Mouse (Mus musculus) layer of hippocampus, adult 11-12 months (tissue): ENCODE results near the gene Slc12a5.

Source experiments
- DNase-seq: peaks from one replicate; pipeline ENCODE4 v3.0.0; 2022; ENCODE audit warnings: low spot score

Slc12a5 gene

DNA sequence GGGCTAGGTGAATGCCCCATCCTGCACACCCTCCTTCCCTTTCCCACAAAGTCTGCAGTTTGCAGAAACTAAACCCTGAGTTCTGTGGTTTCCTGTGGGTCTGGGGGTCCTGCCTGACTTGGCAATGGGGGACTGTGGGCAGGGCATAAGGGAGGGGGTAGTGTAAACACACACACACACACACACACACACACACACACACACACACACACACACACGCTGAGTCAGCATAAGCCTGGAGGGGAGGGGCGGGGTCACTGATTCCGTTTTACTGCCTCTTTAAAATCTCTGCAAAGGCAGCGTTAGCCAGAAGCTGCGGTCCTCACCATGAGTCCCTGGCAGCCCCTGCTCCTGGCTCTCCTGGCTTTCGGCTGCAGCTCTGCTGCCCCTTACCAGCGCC lies 12.7 kb upstream of the Slc12a5 start:
- no peak for DNase-seq

DNA sequence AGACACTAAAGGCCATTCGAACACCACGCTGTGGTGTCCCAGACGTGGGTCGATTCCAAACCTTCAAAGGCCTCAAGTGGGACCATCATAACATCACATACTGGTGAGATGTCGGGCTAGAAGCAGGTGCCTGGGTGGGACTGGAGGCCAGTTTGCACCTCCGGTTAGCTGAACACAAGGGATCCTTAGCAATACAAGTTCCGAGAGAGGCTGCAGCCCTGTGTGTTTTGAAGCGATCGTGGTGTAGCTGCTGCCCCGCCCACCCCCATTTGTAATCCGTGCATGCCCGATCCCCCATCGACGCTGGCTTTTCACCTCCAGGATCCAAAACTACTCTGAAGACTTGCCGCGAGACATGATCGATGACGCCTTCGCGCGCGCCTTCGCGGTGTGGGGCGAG lies 11.6 kb upstream of the Slc12a5 start:
- no peak for DNase-seq

DNA sequence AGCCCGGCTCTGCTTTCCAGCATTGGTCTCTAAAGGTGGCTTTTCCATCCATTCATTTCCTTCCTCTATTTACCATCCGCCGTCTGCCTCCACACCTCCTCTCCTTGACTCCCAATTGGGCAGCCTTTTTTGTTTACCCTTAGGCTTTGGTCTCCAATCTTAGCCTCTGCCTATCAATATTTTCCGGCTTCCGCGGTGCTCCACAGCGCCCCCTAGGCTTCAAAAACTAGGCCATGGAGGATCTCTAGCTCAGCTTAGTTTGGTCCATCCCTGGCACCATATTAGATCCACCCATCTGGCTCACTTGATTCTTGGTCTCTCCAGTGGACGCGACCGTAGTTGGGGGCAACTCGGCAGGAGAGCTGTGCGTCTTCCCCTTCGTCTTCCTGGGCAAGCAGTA lies 10.1 kb upstream of the Slc12a5 start:
- DNase-seq = no peak

DNA sequence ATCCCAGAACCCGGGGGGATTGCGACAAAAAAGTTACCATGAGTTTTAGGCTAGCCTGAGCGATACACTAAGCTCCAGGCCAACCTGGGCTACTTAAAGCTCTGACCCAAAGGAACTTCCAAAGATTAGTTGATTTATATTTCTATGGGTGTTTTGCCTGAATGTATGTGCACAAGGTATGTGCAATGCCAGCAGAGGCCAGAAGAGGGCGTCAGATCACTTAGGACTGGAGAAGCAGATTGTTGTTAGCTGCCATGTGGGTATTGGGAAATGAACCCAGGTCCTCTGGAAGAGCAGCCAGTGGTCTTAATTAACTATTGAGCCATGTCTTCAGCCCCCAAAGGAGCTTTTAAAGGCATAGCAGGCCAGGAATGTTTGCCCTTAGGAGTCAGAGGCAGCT lies 8.9 kb upstream of the Slc12a5 start:
- no peak for DNase-seq

DNA sequence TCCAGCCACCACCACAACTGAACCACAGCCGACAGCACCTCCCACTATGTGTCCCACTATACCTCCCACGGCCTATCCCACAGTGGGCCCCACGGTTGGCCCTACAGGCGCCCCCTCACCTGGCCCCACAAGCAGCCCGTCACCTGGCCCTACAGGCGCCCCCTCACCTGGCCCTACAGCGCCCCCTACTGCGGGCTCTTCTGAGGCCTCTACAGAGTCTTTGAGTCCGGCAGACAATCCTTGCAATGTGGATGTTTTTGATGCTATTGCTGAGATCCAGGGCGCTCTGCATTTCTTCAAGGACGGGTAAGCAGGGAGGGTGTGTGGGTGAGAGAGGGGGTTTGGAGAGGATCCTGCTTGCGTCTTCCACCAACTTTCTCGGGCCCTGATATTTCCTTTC lies 8.2 kb upstream of the Slc12a5 start:
- no peak for DNase-seq

DNA sequence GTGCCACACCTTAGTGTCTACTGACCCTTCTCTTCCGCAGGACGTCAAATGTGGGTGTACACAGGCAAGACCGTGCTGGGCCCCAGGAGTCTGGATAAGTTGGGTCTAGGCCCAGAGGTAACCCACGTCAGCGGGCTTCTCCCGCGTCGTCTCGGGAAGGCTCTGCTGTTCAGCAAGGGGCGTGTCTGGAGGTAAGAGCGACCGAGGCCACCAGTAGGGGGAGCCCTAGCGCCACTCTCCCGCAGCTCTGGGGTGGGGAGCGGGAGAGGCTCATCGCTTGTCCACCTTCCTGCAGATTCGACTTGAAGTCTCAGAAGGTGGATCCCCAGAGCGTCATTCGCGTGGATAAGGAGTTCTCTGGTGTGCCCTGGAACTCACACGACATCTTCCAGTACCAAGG lies 7.4 kb upstream of the Slc12a5 start:
- DNase-seq = peak; percentile 74

DNA sequence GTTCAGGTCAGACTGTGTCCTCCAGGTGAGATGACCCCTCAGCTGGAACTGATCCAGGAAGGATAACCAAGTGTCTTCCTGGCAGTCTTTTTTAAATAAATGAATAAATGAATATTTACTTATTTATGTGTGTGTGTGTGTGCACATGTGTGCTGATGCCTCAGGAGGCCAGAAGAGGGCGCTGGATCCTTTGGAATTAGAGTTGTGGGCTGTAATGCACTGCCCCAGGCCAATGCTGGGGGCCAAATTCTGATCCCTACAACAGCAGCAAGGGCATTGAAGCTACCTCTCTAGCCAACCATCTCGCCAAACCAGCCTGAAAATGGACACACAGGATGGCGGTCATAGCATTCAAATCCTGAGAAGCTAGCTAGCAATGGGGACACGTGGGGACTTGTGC lies 4.9 kb upstream of the Slc12a5 start:
- no peak for DNase-seq

DNA sequence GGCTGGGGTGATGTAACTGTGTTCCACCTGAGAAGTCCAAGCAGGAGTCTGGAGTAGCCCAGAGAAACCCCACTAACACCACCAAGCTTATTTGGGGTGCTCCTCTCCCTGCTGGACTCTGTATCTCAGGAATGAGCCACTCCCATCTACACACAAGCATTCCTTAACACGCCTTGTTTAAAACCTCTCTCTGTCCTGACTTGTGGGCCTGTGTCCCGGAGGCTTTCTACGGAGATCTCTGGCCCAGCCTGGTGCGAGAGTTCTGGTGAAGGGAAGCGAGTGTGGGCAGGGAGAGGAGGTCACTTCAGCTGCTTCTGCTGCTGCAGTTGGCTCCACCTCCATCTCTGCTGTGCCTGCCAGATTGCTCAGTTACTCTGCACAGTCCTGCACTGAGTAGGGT lies 4.4 kb upstream of the Slc12a5 start:
- DNase-seq = no peak

DNA sequence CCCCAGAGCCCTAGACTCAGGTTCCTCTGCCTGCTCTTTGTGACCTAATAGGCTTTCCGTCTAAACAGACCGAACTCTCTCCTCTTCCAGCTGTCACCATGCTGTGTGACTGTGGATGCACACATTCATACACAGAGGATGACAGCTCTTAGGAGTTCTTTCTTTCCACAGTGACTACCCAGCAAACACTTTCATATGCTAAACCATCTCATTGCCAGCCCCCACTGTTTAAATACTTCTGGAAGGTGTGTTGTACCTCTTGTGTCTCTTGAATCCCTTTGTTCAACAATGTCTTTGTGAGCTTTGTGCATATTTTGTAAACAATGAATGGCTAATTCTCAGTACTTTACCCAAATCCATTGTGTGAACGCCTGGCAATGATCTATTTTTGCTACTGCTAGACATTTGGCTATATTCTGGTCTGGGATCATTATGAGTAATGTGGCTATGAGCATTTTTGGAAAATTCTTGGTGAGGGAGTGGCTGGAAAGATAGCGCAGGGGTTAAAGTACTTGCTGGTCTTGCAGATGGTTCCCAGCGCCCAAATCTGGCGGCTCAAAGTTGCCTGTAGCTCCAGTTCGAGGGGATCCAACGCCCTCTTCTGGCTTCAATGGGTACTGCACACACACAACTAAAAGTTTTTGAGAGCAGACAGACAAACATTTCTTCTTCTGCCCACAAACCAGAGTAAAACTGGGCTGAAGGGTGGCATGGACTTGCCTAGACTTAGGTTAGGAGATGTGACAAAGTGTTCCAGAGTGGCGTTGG lies 2.9 kb upstream of the Slc12a5 start:
- DNase-seq = no peak

DNA sequence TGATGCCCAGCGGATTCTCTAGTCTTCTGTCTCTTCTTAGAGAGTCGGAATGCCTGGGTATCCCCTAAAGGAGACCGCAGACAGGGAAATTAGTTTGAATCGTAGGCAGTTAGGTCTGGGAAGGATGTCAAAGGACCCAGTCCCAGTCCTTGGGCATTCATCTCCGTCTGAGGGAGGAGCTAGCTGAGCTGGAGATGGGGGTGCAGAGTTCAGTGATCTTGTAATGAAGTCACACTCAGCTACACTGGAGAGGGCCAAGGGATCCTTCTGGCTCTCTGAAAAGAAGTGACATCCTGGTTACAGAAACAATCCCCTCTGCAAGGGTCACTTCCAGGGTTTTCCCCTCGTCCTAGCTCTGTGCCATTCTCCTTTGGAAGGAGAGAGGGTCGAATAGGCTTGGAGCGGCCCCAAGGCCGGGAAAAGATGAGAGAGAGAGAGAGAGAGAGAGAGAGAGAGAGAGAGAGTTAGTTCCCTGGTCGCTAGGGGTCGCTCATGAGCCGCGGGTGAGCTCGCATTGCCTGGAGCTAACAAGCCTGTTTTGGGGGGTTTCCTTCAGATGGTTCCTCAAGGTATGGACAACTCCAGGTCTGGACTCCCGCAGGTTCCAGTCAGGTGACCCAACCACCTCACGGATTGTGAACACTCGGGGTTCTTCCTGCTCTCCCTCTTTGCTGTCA lies 1.0 kb downstream of the Slc12a5 start:
- DNase-seq = peak; percentile 76

DNA sequence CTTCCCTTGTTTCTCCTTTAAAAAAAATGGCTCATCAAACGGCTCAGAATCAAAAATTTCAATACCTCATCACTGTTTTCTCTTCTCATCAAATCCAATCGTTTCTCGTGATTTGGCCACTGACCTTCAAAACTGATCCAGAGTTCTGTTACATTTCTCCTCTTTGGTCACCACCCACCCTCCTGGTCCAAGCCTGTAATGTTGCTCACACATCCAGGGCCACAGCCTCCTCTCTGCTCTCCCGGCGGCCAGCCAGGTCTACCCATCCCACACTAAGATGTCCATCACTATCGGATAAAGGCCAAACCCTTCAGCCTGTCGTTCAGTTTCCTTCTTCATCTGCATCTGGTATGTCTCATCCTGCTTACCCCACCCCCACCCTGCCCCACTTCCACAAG lies 1.6 kb downstream of the Slc12a5 start:
- no peak for DNase-seq

DNA sequence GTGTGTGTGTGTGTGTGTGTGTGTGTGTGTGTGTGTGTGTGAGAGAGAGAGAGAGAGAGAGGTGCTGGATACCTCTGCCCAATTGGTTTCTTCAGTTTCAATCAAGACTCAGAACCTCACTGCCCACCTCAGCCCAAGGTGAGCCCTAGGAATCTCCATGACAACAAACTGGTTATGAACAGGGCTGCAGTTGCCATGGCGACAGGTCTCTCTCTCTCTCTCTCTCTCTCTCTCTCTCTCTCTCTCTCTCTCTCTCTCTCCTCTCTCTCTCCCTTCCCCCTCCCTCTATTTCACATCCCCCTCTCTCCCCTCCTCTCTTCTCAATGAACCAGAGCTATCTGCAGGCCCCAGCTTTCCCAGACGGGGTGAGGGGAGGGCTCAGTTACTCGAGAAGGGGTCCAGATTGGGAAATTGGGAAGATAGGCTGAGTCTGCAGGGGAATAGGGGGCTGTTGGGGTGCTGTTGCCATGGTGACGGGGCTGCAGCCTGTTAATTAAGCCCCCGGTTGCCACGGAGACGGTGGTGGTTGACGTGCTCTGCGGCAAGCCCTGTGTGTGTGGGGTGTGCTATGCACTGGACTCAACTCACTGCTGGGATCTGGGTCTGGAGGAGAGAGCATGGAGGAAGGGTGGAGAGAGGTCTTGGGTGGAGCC lies 3.8 kb downstream of the Slc12a5 start:
- DNase-seq = peak; percentile 68

DNA sequence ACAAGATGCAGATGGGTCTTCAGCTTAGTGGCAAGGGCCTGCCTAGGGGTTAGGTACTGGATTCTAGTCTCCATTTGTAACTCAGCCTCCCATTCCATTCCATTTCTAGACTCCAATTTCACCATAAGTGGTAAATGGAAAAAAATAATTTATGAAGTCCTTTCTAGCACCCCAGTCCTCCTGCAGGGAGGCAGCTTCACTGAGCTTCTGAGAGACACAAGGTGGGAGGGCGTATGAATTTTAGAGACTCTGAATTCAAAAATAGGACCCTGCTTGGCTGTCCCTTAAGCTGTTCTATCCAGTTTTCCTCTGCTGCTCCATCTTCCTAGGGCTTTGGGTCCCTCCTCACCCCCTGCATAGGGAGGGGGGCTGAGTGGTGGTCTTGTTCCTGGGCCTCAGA lies 4.4 kb downstream of the Slc12a5 start:
- no peak for DNase-seq

DNA sequence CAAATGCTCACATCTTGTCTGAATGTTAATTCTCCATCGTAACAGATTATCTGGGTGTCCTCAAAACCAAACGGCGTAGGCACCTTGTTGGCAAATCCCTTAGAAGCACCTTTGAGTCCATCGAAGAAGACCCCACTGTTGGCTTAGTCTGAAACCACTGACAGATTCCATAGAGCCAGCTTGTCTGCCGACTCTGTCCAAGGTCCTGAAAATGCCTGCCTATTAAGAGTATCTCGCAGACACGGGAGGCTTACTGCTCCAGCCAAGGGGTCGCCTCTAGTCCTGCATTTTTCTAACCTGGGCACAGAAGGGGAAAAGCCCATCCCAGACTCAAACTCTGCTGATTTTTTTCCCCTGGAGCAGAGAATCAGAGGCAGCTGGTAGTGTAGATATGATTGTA lies 5.8 kb downstream of the Slc12a5 start:
- DNase-seq = no peak

DNA sequence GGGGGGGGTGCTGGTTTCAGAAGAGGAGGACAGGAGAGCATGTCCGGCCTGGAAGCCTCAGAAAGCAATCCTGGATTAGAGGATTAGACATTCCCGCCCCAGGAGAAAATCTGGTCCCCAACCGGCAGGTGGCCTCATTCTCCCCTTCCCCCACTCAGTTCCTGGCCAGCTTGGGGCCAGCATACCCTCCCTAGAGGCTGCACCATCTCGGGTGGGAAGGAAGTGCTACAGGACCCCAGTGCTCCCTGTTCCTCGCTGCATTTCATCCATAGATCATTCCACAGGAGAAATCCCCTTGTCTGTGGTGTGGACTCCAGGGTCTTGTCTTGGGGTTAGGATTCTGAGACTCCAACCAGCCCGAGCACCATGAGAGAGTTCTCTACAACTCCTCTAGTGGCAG lies 6.6 kb downstream of the Slc12a5 start:
- no peak for DNase-seq

DNA sequence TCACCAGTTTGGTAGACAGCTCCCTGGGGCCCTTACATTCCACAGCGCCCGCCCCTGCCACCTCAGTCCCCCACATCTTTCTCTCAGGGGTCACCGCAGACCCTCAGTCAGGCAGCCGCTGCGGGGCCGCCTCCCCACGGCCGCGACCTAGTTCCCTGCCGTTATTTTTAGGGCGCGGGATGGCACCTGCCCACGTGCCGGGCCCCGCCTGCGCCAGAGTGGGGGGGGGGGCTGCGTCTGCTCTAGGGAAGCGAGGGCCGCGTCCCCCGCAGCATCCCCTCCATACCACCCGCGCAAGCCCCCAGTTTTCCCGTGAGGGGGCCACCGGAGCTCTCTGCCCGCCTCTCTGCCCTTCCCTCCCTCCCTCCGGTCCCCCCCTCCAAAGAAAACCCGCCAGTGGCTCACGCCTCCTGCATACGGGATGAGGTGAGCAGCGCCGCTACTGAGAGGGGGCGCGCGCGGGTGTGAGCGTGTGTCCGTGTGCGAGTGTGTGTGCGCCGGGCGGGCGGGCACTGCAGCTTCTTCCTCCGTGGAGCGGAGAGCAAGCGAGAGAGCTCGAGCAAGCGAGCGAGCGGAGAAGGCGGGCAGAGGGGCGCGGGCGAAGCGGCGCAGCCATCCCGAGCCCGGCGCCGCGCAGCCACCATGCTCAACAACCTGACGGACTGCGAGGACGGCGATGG lies 7.3 kb downstream of the Slc12a5 start:
- peak; percentile 74 for DNase-seq

DNA sequence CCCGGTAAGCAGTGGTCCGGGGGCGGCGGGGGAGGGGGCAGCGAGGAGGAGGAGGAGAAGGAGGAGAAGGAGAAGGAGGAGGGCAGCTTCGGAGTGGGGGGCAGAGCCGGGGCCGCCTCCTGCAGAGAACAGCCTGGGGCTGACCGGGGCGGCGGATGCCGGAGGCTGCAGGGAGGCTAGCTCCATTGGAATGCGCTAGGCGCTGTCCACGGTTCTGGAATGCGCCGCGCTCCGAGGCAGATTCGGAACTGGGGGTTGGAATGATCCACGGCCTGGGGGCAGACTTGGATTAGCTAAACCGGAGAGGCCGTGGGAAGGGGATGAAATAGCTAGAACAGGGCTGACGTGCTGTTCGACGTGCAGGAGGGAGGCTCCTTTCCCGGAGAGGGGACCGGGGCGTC lies 7.8 kb downstream of the Slc12a5 start:
- peak; percentile 37 for DNase-seq

DNA sequence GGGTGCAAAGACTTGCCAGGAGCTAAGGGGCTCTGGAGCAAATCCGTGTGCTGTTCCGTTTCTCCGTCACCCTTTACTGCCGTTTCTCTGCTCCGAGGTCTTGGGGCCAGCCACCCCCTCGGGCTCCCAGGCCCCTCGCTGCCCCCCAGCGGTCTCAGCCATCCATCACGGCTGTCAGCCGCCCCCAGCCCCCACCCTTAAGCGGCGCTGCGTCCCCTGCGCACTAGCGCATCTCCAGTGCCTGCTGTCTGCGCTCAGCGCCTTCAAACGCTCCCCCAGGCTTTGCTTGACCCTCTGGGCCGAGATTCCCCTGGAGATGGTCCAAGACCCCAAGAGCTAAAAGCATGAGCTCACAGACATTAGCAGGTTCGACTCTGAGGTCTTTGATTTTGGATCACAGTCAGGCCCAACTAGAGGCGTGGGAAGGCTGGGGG lies 8.8 kb downstream of the Slc12a5 start:
- DNase-seq = peak; percentile 41

DNA sequence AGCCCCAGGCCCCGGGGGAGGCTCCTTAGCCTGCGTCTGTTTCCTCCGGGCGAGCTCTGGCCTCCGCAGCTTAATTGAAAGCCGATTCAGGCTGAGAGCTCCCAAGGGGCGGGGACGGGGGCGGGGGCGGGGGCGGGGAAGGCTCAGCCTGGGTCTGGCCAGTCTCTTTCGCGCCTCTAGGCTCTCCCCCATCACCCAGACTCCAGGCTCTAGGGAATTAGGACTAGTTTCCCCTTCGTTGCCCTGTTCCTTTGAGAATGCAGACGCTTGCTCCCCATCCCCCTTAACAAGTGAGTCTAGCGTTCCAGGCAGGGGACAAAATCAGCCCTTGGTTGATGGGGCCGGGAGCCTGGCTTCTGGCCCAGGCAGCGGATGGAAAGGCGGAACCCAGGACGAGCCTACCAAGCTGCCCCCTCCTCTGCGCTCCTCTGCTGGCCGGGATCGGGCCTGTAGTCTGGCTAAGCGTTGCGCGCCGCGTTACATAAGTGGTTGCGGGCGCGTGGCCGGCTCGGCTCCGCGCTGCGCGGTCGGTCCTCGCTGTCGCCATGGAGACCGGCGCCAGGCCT lies 10.1 kb downstream of the Slc12a5 start:
- peak; percentile 61 for DNase-seq

DNA sequence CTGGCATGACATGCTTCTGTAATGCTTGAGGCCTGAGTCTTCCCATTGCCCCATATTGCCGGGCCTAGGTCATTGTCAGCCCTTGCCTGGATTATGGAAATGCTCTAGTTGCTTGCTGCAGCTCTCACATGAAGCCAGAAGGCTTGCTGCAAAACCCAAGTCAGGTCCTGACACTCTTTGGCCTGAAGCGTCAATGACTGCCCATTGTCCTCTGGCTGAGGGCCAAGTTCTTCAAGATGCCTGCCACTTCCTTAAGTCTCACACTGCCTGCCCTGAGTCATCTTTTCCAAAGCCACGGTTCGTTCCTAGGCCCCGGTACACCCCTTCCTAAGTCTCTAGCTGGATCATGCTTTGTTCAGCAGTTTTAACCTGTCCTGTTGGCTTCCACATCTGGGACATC lies 12.0 kb downstream of the Slc12a5 start:
- DNase-seq = no peak

DNA sequence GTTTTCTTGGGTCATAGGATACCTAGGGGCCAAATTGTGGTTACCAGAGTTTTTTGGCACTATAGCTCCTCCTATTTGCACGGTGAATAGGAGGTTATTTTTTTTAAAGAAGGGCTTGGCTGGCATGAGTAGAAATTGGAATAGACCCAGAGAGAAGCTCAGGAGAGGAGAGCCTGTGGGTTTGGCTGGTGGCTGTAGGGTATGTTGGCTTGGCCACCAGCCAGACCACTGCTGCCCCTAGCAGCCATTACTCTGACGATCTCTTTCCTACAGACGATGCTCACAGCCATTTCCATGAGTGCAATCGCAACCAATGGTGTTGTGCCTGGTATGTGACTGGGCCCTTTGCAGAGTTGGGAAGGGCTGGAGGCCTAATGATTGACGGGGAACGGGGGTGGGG lies 15.0 kb downstream of the Slc12a5 start:
- DNase-seq = no peak

DNA sequence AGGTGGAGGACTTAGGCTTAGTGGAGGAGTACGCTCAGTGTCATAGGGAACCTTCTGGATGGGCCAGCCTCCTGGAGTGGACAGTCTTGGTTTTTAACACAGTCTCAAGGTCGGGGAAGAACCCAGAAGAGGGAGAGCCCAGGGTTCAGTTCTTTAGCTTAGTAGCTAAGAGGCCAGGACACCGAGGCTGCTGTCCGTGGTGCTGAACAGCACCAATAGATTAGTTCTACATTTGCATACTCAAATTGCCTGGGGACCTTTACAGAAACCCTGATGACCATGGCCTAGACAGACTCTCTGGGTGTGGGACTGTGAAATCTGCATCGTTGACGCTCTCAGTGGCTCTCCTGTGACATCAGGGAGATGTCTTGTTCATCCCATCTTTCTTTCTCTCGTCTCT lies 19.1 kb downstream of the Slc12a5 start:
- DNase-seq = no peak
